Mouse (Mus musculus): ENCODE measurements around the gene Ssh2. TPM values are rescaled to one million over a fixed set of nuclear protein-coding genes. Genes with fewer than 3 reads are reported as not detected.

Gene Ssh2
- total RNA-seq, 4 experiments from 2014 or later = 64.4 to 77.0 (median 70.7) TPM

GRCm38 (mm10) chr11:77507426-77507825 is 291.3 kb downstream of the Ssh2 start:
- no peak for DNase-seq (ENCODE audit: low spot score)

DNA sequence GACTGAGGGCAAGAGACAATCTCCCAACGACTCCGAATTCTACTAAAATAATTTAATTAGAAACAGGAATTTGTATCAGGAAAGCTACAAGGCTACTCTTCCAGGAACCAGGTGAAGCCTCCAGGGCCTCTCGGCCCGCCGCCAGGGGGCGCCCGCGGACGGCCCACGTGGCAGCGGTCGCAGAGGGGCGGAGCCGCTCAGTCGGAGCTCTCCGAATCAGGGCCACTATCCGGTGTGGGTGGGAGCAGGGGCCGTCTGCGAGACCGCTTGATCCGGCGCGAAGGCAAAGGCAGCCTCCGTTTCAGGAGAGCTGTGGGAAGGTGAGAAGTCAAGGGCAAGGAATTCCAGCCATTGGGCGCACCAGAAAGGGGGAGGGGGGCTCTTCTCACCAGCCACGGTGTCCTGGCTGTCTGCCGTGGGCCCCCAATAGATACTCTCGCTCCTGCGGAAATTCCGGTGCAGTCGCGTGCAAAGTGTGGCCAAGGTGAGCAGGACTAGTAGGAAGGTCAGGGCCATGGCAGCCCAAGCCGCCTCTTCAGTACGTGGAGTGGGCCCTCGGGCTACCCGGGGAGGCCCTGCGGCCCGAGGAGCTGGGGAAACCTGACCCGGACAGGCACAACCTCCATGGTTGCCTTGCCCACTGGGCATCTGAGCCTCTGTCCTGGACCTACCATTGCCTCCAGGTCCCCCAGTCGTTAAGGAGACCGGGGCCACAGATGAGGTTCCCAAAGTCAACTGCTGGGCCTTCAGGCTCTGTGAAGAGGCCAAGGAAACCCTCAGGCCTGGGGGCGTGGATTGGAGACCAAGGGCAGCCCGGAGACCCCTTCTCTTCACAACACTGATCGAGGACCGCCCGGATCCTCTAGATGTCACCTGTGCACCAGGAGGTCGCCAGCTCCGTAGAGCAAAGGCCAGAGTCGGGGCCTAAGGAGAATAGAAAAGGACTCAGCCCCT is 292.3 kb downstream of the Ssh2 start:
- peak; percentile 77 for DNase-seq (ENCODE audit: low spot score)

Other genes starting within 250 kb of the Ssh2 start
- gene Slc6a4, start 217.7 kb upstream of the Ssh2 start, total RNA-seq (2022) = under 1 TPM; 0.57 to 0.75 (median 0.59) TPM
- gene Nsrp1, start 137.9 kb upstream of the Ssh2 start, total RNA-seq (2022) = 10 to 100 TPM in 2 of 4 experiments, 1 to 10 TPM in 2; 8.7 to 11.1 (median 9.9) TPM
- under 1 TPM; 0.14 to 0.75 (median 0.20) TPM for gene Efcab5, start 27.3 kb upstream of the Ssh2 start, total RNA-seq (2022)
- 100 to 1,000 TPM; 221 to 251 (median 232) TPM for gene Coro6, start 246.1 kb downstream of the Ssh2 start, total RNA-seq (2022)

All from heart, adult 8-10 months (tissue).